Mouse (Mus musculus) limb, embryonic 15.5 days (tissue): Measurements from ENCODE around the gene Ccna1. TPM values are rescaled to one million over a fixed set of nuclear protein-coding genes. Genes with fewer than 3 reads are reported as not detected.

Source experiments
- ATAC-seq: fragments of 200-750 bp; cut with Nextera tagmentation; 2 replicates; pipeline ENCODE4 v1.8.0; 2017; ENCODE audit warnings: low read depth, moderate TSS enrichment; ENCODE audit not compliant: insufficient number of reproducible peaks, low FRiP score, low TSS enrichment
- H3K27ac ChIP-seq: fragments of 300-500 bp; sonication (generic); 2 replicates; pipeline ENCODE4 v1.5.1; 2015; ENCODE audit warnings: moderate library complexity, mild to moderate bottlenecking, inconsistent platforms
- H3K27me3 ChIP-seq: fragments of 300-500 bp; sonication (generic); 2 replicates; pipeline ENCODE4 v1.6.1; 2015; ENCODE audit warnings: inconsistent platforms
- H3K36me3 ChIP-seq: fragments of 300-500 bp; sonication (generic); 2 replicates; pipeline ENCODE4 v1.6.1; 2015; ENCODE audit warnings: inconsistent platforms
- H3K4me1 ChIP-seq: fragments of 300-500 bp; sonication (generic); 2 replicates; pipeline ENCODE4 v1.6.1; 2015; ENCODE audit warnings: inconsistent platforms
- H3K4me2 ChIP-seq: fragments of 300-500 bp; sonication (generic); 2 replicates; pipeline ENCODE4 v1.6.1; 2015; ENCODE audit warnings: mild to moderate bottlenecking, inconsistent platforms
- H3K4me3 ChIP-seq: fragments of 300-500 bp; sonication (generic); 2 replicates; pipeline ENCODE4 v1.5.1; 2015; ENCODE audit warnings: mild to moderate bottlenecking, inconsistent platforms
- H3K9ac ChIP-seq: fragments of 300-500 bp; sonication (generic); 2 replicates; pipeline ENCODE4 v1.6.1; 2015; ENCODE audit warnings: inconsistent platforms
- H3K9me3 ChIP-seq: fragments of 300-500 bp; sonication (generic); 2 replicates; pipeline ENCODE4 v1.6.1; 2016; ENCODE audit warnings: inconsistent platforms
- WGBS: fragments of 180-500 bp; shearing (Covaris S2); methylation state at CpG from one replicate; pipeline ENCODE4 v1.1.7; 2015; 5-methylcytosine and 5-hydroxymethylcytosine counted together
- polyA plus RNA-seq: library from polyadenylated mRNA; unstranded; fragments of >200 nt; fragmentation: Nextera tagmentation; extraction: Ambion mirVana; gene quantifications from 2 replicates; pipeline ENCODE4 v1.2.1, GENCODE M21; 2015

The Ccna1 gene
- polyA plus RNA-seq, 1 experiment from 2014 or later, result 1.4 TPM

DNA sequence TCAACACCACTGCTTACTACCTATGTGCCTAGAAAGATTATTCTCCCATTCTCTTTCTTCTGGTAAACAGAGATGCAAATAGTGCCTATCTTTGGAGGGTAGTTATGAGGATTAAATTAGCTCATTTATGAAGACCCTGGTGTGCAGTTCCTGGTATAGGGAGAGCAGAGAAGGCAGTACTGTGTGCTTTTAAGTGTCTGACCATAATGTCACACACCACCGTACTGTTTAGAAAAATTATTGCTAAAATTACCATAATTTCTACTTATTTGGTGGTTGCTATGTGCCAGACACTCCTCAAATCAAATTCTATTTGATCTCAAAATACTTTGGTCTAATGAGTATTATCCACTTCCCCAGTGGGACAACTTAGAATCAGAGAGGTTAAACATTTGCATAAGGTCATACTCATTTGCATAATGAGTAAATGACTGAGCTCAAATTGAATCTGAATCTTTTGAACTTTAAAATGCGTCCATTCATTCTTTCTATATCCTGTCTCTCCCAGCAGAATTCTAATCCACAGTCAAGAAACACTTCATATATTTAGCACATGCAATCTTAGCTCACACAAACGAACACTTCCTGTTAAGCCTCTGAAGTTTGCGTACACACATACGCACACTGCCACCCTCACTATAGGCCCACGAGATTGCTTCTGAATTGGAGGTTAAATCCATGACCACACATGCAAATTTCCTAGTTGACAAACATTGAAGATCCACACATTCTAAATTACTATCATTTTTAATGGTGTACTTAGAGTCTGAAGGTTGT lies 46.1 kb downstream of the Ccna1 start:
- no peak for ATAC-seq
- no peaks in the 10 kb centered on the region for H3K9me3 ChIP-seq
- WGBS, result 71% methylated on average over 6 of the region's 6 CpGs
- no peak overlapping the region for H3K9ac ChIP-seq
- no peaks in the 10 kb centered on the region for H3K27me3 ChIP-seq
- H3K36me3 ChIP-seq, result no peaks in the 10 kb centered on the region
- H3K4me3 ChIP-seq, result no peak overlapping the region
- H3K4me1 ChIP-seq, result 0 out of 2 replicates have a peak, but pooled peaks cover 2% of the 10 kb centered on the region
- H3K27ac ChIP-seq, result no peak overlapping the region
- no peak overlapping the region for H3K4me2 ChIP-seq

DNA sequence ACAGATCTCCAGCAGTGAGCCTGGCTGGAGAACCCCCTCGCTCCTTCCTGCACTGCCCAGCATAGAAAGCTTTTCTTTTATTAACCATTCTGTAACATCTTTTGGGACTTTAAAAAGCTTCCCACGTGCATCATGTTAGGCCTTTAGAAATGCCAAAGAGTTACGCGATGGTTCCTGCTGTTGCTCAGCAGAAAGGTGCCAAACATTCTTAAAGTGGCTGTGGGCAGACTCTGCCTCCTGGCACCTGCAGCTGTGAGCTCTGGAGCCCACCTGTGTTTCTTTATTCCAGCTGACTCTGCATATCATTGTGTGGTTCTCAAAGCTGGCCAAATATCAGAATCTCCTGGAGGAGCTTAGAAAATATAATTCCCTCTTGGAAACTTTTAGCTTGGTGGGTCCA lies 51.3 kb downstream of the Ccna1 start:
- Histone ChIP-seq H3K27me3 (no peaks in the 10 kb centered on the region), H3K4me3 (no peak overlapping the region), H3K9me3 (no peaks in the 10 kb centered on the region), H3K9ac (no peak overlapping the region), H3K27ac (no peak overlapping the region), H3K36me3 (no peaks in the 10 kb centered on the region), H3K4me2 (no peak overlapping the region), H3K4me1 (no peaks in the 10 kb centered on the region)
- ATAC-seq, result no peak
- 49% methylated on average over 4 of the region's 4 CpGs for WGBS

DNA sequence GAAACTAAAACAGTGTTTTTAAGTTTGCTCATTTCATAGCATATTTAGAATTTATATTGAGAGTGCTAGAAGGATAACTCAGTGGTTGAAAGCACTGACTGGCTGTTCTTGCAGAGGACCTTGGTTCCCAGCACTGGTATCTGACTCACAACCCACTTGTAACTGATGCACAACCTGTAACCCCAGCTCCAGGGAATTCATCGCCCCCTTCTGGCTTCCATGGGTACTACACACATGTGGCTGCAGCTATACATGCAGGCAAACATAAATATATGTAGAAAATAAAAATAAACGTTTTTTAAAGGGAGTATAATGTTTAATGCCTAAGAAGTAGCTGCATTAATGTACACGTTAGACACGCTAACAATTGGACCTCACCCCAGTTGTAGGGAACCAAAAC lies 53.6 kb downstream of the Ccna1 start:
- H3K27ac ChIP-seq, result no peak overlapping the region
- H3K9ac ChIP-seq, result no peak overlapping the region
- H3K9me3 ChIP-seq, result no peaks in the 10 kb centered on the region
- H3K36me3 ChIP-seq, result no peaks in the 10 kb centered on the region
- no peaks in the 10 kb centered on the region for H3K27me3 ChIP-seq
- H3K4me3 ChIP-seq, result no peak overlapping the region
- H3K4me1 ChIP-seq, result no peaks in the 10 kb centered on the region
- no peak overlapping the region for H3K4me2 ChIP-seq
- no peak for ATAC-seq
- WGBS, result 73% methylated on average over 4 of the region's 4 CpGs

Other genes starting within 250 kb of the Ccna1 start
- 26.3 and 37.5 TPM in 2 replicates for gene Rfxap, start 247.7 kb downstream of the Ccna1 start, polyA plus RNA-seq
- 0.05 and 0.09 TPM in 2 replicates for gene Sertm1, start 139.6 kb downstream of the Ccna1 start, polyA plus RNA-seq
- 75.9 and 78.2 TPM in 2 replicates for gene Spg20, start 56.6 kb upstream of the Ccna1 start, polyA plus RNA-seq
- 0.11 and 0.13 TPM in 2 replicates for gene Ccdc169, start 81.8 kb upstream of the Ccna1 start, polyA plus RNA-seq
- 0.12 and 0.21 TPM in 2 replicates for gene Sohlh2, start 126.5 kb upstream of the Ccna1 start, polyA plus RNA-seq
- 70.1 and 88.5 TPM in 2 replicates for gene Dclk1, start 186.9 kb upstream of the Ccna1 start, polyA plus RNA-seq